Mouse (Mus musculus): ENCODE measurements around the gene Tns1. TPM values are rescaled to one million over a fixed set of nuclear protein-coding genes. Genes with fewer than 3 reads are reported as not detected.
"Not testable (repeated sequence)": the region's sequence is repeated elsewhere in the genome, so short reads cannot be mapped to it uniquely, and the experiment has no call there.

The Tns1 gene
- 10 to 100 TPM; 19.0 to 40.5 TPM for polyA plus RNA-seq (2017; shearing (Covaris generic))

GRCm38 (mm10) chr1:74124021-74124981 lies at the start of gene Tns1:
TSS of gene Tns1 (minus strand) at chr1:74124449.
- peak; percentile 67 for ATAC-seq

- no peak for ATAC-seq
Observed at GRCm38 (mm10) chr1:74172722-74173121, 48.5 kb upstream of the Tns1 start.

- no peak for ATAC-seq
Observed at GRCm38 (mm10) chr1:74169721-74170120, 45.5 kb upstream of the Tns1 start.

GRCm38 (mm10) chr1:74167136-74167535 lies 42.9 kb upstream of the Tns1 start:
- ATAC-seq: no peak

GRCm38 (mm10) chr1:74160036-74160435 lies 35.8 kb upstream of the Tns1 start:
- no peak for ATAC-seq

GRCm38 (mm10) chr1:74159613-74160012 lies 35.4 kb upstream of the Tns1 start:
- not testable (repeated sequence) for ATAC-seq

GRCm38 (mm10) chr1:74156381-74156910 lies 32.2 kb upstream of the Tns1 start:
- ATAC-seq: no peak

- no peak for ATAC-seq
Observed at GRCm38 (mm10) chr1:74155435-74156012, 31.3 kb upstream of the Tns1 start.

- no peak for ATAC-seq
Observed at GRCm38 (mm10) chr1:74153461-74154184, 29.4 kb upstream of the Tns1 start, which contains the start of gene Cxcr2. TSS of gene Cxcr2 (plus strand) at chr1:74153989.

- ATAC-seq: no peak
Observed at GRCm38 (mm10) chr1:74151091-74151490, 26.8 kb upstream of the Tns1 start.

GRCm38 (mm10) chr1:74150101-74150500 lies 25.9 kb upstream of the Tns1 start:
- no peak for ATAC-seq

GRCm38 (mm10) chr1:74149106-74149885 lies 25.0 kb upstream of the Tns1 start:
- ATAC-seq: no peak

- no peak for ATAC-seq
Observed at GRCm38 (mm10) chr1:74141781-74142180, 17.5 kb upstream of the Tns1 start.

- ATAC-seq: no peak
Observed at GRCm38 (mm10) chr1:74139415-74139814, 15.2 kb upstream of the Tns1 start.

GRCm38 (mm10) chr1:74135326-74135950 lies 11.2 kb upstream of the Tns1 start:
- no peak for ATAC-seq

GRCm38 (mm10) chr1:74133954-74134353 lies 9.7 kb upstream of the Tns1 start:
- ATAC-seq: no peak

GRCm38 (mm10) chr1:74132011-74132410 lies 7.8 kb upstream of the Tns1 start:
- no peak for ATAC-seq

- no peak for ATAC-seq
Observed at GRCm38 (mm10) chr1:74130883-74131659, 6.8 kb upstream of the Tns1 start.

- ATAC-seq: peak; percentile 78
Observed at GRCm38 (mm10) chr1:74124991-74125552, 823 bp upstream of the Tns1 start, which contains the start of gene Rufy4. TSS of gene Rufy4 (plus strand) at chr1:74125541.

- ATAC-seq: no peak
Observed at GRCm38 (mm10) chr1:74123215-74123614, 1.0 kb downstream of the Tns1 start.
